Mouse (Mus musculus): ENCODE results near the gene Bcar1. TPM values are rescaled to one million over a fixed set of nuclear protein-coding genes. Genes with fewer than 3 reads are reported as not detected.

Gene Bcar1
- 1.1 and 1.5 TPM in 2 replicates for polyA plus RNA-seq (2012; ENCODE audit: insufficient read depth, low replicate concordance)

DNA sequence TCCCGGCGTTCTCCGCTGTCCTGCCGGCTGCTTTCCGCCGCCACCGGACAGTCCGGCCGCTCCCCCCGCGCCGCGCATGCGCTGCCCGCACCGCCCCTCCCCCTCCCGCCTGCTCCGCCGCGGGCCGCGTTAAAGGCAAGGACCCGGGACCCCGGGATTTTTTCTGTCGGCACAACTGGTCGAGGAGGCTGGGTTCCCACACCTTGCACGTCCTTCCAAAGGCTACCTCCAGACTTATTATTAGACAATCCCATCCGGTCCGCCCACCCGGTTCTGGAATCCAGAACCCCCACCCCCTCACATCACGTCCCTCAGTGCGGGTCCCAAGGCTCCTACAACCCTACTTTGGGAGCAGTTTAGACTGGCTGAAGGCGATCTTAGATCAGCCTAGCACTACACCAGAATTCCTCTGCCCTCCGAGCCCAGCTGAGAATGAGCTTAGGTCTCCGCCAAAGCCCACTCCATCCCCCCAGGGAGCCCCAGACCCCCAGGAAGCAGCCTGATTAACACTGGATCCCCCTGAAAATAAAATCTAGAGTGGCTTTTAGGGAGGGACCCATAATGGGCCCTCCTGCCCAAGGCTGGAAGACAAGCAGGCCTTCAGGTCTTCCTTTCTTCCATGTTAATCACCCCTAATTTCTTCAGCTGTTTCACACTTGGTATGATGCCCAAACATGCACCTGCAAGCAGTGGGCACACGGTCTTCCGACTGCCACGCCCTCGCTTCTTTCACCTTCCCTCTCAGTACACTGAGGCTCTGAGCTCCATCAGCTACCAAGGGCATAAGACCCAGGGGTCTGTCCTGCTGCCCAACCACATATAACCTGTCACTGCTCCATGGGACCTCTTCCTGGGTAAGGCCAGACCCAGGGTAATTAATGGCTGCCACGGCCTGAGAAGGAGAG lies at the start of gene Bcar1:
Gene Bcar1, minus strand, starts transcription at position 18 of the 905 bp plus-strand sequence.
- Histone ChIP-seq H3K9me3 (peaks cover 4% of the 10 kb centered on the region; the same call in 1 of the 2 replicates), H3K4me1 (peaks cover 50% of the 10 kb centered on the region), H3K4me3 (replicated peaks) (peak within 1 kb of the TSS; percentile 88), H3K27me3 (replicated peaks) (peaks cover 91% of the 10 kb centered on the region), H3K36me3 (replicated peaks; ENCODE audit: low read length) (no peaks in the 10 kb centered on the region)
- TF ChIP-seq GATA1 (IDR thresholded peaks at IDR 0.05; ENCODE audit: borderline replicate concordance, low read length), result no peak
- no peak for TF ChIP-seq FLI1 (IDR thresholded peaks at IDR 0.05; ENCODE audit: low read length)

DNA sequence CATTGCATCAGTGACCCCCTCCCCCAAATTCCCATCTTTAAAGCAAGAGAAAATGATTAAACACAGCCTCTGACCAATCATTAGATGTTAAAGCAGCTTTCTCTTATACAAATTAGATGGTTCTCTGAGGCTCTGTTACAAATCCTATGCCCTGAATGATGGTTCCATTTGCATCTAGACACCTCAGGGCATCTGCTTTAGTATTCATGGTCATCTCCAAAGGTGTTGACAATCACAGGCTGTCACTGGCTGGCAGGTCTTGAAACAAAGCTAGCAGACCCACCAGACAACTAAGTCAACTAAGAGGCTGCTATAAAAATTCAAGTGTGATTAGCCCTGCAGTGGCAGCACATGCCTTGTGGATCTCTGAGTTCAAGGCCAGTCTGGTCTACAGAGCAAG lies 46.0 kb upstream of the Bcar1 start:
- peaks cover 28% of the 10 kb centered on the region for H3K36me3 ChIP-seq (replicated peaks; ENCODE audit: low read length)

DNA sequence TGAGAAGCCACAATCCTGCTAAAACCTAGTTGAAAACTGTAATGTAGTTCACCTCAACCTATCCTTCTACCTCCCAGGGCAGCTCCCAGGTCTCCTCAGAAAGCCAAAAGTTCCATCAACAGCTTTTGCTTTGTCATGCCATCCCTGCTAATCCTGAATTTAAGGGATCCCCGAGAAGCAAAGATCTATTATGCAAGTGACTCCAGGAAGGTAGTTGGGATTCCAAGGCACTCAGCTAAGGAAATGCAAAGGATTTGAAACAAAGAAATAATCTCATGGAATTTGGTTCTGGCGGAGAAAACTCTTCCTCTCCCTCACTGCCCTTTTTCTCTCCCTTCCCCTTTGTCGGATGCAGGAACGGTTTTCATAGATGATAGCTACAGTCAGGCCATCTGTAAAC lies 45.6 kb upstream of the Bcar1 start:
- TF ChIP-seq GATA1 (IDR thresholded peaks at IDR 0.05; ENCODE audit: borderline replicate concordance, low read length), result no peak
- no peak for TF ChIP-seq FLI1 (IDR thresholded peaks at IDR 0.05; ENCODE audit: low read length)
- no peak overlapping the region for H3K4me3 ChIP-seq (replicated peaks)
- H3K4me1 ChIP-seq, result peaks cover 27% of the 10 kb centered on the region
- H3K9me3 ChIP-seq, result no peaks in the 10 kb centered on the region
- no peaks in the 10 kb centered on the region for H3K27me3 ChIP-seq (replicated peaks)
- peaks cover 24% of the 10 kb centered on the region for H3K36me3 ChIP-seq (replicated peaks; ENCODE audit: low read length)

More for the DNA sequence above, 46.0 kb upstream of the Bcar1 start:
- Histone ChIP-seq H3K4me3 (replicated peaks) (no peak overlapping the region), H3K9me3 (no peaks in the 10 kb centered on the region), H3K27me3 (replicated peaks) (no peaks in the 10 kb centered on the region), H3K4me1 (peaks cover 29% of the 10 kb centered on the region)
- TF ChIP-seq GATA1 (IDR thresholded peaks at IDR 0.05; ENCODE audit: borderline replicate concordance, low read length) (no peak), FLI1 (IDR thresholded peaks at IDR 0.05; ENCODE audit: low read length) (no peak)

DNA sequence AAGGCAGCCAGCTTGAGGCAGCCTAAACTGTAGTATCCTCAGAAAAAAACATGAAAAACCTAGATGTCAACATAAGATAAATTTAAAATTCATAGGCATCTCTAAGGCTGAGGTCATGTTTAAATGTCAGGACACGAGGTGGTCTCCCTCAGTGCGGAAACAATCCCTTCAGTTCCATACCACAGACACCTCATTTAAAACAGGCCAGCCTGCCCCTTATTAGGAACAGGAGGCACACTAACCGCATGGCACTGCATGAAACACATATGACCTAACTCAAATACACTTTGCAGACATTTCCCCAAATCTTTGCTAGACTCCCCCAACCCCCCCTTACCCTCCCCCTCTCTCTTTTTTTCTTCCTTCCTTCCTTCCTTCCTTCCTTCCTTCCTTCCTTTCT lies 44.9 kb upstream of the Bcar1 start:
- H3K36me3 ChIP-seq (replicated peaks; ENCODE audit: low read length), result peaks cover 18% of the 10 kb centered on the region

DNA sequence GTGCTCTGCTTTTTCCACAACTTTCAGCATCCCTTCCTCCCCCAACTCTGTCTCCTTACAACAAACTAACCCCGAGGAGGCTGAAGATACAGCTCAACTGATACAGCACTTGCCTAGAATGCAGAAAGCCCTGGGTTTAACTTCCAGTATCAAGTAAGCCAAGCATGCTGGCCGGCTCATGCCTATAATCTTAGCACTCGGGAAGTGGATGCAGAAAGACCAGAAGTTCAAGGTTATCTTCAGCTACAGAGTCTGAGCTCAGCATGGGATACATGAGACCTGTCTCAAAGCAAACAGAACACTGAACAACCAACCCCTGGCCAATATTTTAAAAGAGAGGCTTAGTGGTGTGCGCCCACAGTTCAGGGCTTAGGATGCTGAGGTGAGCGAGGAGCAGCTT lies 44.5 kb upstream of the Bcar1 start:
- Histone ChIP-seq H3K4me3 (replicated peaks) (no peak overlapping the region), H3K27me3 (replicated peaks) (no peaks in the 10 kb centered on the region), H3K4me1 (peaks cover 27% of the 10 kb centered on the region), H3K9me3 (no peaks in the 10 kb centered on the region), H3K36me3 (replicated peaks; ENCODE audit: low read length) (peaks cover 14% of the 10 kb centered on the region)
- TF ChIP-seq GATA1 (IDR thresholded peaks at IDR 0.05; ENCODE audit: borderline replicate concordance, low read length), result no peak
- no peak for TF ChIP-seq FLI1 (IDR thresholded peaks at IDR 0.05; ENCODE audit: low read length)

More for the DNA sequence above, 44.9 kb upstream of the Bcar1 start:
- H3K27me3 ChIP-seq (replicated peaks), result no peaks in the 10 kb centered on the region
- H3K4me3 ChIP-seq (replicated peaks), result no peak overlapping the region
- H3K4me1 ChIP-seq, result peaks cover 27% of the 10 kb centered on the region
- H3K9me3 ChIP-seq, result no peaks in the 10 kb centered on the region
- TF ChIP-seq FLI1 (IDR thresholded peaks at IDR 0.05; ENCODE audit: low read length) (no peak), GATA1 (IDR thresholded peaks at IDR 0.05; ENCODE audit: borderline replicate concordance, low read length) (no peak)

DNA sequence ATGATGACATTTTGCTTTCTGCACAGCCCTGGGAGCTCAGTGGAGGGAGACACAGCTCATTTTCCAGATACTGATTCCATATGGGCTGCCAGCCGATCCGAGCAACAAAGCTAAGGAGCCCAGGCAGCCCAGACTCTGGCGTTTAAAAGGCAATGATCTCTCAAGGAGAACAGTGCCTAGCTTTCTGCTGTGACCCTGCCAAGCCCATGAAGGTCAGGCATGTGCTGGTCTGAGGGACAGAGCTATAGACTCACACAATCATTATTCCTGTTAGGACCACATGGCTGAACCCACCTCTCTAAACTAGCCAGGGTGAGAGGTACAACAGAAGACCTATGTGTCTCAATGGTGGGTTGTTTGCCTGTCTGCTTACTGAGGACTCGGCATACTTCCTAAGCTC lies 44.1 kb upstream of the Bcar1 start:
- H3K4me3 ChIP-seq (replicated peaks), result no peak overlapping the region
- TF ChIP-seq FLI1 (IDR thresholded peaks at IDR 0.05; ENCODE audit: low read length) (no peak), GATA1 (IDR thresholded peaks at IDR 0.05; ENCODE audit: borderline replicate concordance, low read length) (no peak)
- peaks cover 29% of the 10 kb centered on the region for H3K4me1 ChIP-seq
- peaks cover 11% of the 10 kb centered on the region for H3K36me3 ChIP-seq (replicated peaks; ENCODE audit: low read length)
- H3K27me3 ChIP-seq (replicated peaks), result no peaks in the 10 kb centered on the region
- no peaks in the 10 kb centered on the region for H3K9me3 ChIP-seq

DNA sequence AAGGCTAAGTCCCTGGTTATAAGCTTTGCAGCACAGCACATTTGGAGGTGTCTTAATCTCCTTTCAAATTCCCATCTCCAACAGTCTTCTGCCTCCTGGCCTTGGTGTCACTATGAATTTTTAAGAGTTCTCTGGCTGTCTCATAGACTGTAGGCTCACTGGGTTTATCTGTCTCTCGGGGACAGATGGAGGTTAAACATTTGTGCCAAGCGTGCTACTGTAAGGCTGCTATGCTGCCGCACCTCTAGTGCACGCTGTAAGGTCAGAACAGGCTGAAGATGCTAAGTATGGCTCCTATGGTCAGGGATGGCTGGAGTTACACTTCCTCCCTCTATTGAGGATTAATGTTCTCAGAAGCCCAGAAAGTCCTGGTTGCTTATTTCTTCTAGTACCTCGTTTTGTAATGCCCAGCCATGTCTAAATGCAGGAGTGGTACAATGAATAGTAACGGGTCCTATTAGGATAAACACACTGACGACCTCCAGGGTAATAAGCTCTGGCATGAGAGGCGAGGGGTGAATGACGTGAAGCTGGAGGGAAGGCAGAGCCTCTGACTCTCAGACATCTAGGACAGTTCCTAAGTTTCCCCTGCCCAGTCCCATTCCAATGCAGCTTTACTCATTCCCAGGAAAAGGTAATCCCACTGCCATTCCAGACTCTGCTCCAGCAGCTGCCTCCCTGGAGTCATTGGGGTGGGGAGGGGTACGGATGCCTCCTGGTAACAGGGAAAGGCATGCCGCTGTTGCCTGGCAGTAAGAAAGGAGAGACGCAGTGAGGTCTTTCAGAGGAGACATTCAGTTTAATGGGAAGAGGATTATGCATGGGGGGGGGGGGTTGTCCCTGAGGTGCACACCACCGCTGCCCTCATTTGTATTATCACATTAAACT lies 43.3 kb upstream of the Bcar1 start:
- peaks cover 31% of the 10 kb centered on the region for H3K4me1 ChIP-seq
- TF ChIP-seq GATA1 (IDR thresholded peaks at IDR 0.05; ENCODE audit: borderline replicate concordance, low read length) (no peak), FLI1 (IDR thresholded peaks at IDR 0.05; ENCODE audit: low read length) (no peak)
- H3K9me3 ChIP-seq, result no peaks in the 10 kb centered on the region
- H3K27me3 ChIP-seq (replicated peaks), result no peaks in the 10 kb centered on the region
- H3K36me3 ChIP-seq (replicated peaks; ENCODE audit: low read length), result peaks cover 8% of the 10 kb centered on the region
- no peak overlapping the region for H3K4me3 ChIP-seq (replicated peaks)

DNA sequence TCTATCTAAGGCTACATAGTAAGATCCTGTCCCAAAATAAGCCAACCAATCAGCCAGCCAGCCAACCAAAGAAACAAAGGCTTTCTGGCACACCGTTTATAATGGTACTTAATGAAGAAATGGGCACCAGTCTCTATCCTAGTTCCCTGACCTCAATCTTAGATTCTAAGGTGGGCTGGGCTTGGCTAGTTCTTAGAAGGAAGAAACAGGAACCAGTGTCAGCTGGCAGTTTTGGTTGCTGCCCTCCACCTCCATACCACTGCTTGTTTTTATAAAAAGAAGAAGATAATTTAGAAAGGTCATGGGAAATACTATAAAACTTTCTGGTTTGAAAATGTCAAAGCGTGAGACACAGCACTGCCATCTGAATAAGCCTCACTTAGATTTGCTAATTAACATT lies 42.5 kb upstream of the Bcar1 start:
- Histone ChIP-seq H3K27me3 (replicated peaks) (peaks cover 2% of the 10 kb centered on the region), H3K4me1 (peaks cover 27% of the 10 kb centered on the region), H3K36me3 (replicated peaks; ENCODE audit: low read length) (peaks cover 8% of the 10 kb centered on the region), H3K9me3 (no peaks in the 10 kb centered on the region), H3K4me3 (replicated peaks) (no peak overlapping the region)
- TF ChIP-seq FLI1 (IDR thresholded peaks at IDR 0.05; ENCODE audit: low read length) (no peak), GATA1 (IDR thresholded peaks at IDR 0.05; ENCODE audit: borderline replicate concordance, low read length) (no peak)

DNA sequence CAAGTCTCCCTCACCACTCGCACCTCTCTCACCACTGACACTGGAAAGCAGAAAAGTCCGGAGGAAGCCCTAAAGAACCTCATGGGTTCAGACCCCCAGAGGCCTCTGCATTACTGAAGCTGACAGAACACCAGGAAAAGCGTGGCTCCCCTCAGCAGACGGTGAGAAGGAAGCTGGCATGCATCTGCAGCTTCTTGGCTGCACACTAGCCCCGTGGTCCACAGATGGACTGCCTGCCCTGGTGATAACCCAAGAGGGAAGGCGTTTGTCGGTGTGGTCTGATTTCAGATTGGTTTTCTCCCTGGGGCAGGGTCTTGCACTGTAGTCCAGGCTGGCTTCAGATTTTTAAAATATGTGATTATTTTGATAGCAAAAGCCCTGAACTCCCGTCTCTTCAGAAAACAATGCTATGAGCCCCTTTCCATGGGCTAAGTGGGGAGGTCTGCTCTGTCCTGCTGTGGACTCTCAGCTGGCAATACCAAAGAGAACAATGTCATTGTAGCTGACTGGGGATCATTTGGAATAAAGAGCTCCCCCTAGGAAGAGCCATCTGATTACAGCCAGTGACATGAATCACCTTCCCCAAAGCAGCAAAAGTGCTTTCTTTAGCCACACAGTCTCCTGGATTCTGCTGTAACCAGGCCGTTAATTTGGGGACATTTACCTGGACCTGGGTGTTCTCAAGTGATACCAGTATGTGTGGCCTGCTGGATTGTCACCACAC lies 39.2 kb upstream of the Bcar1 start:
- TF ChIP-seq GATA1 (IDR thresholded peaks at IDR 0.05; ENCODE audit: borderline replicate concordance, low read length) (no peak), FLI1 (IDR thresholded peaks at IDR 0.05; ENCODE audit: low read length) (no peak)
- Histone ChIP-seq H3K27me3 (replicated peaks) (peaks cover 3% of the 10 kb centered on the region), H3K4me3 (replicated peaks) (no peak overlapping the region), H3K9me3 (no peaks in the 10 kb centered on the region), H3K4me1 (peaks cover 27% of the 10 kb centered on the region), H3K36me3 (replicated peaks; ENCODE audit: low read length) (peaks cover 29% of the 10 kb centered on the region)

Measured in megakaryocyte, embryonic 14.5 days (primary cell).